Mouse (Mus musculus) layer of hippocampus, postnatal 25 days (tissue): Measurements from ENCODE around the gene Mink1. TPM values are rescaled to one million over a fixed set of nuclear protein-coding genes. Genes with fewer than 3 reads are reported as not detected.

ENCODE experiments used
- DNase-seq, 2 experiments: peaks; one replicate each; pipeline ENCODE4 v3.0.0; 2022; ENCODE audit warnings: mixed read lengths in 2 of 2, low spot score in 1 of 2; ENCODE audit errors: extremely low spot score in 1 of 2
- total RNA-seq, 2 experiments: library from RNA; stranded (reverse); gene quantifications; 2 replicates each; pipeline ENCODE4 v1.2.3; 2021

Mink1 gene
- total RNA-seq, 2 experiments from 2014 or later = 434 to 488 TPM

GRCm38 (mm10) chr11:70625473-70625872 is 62.8 kb downstream of the Mink1 start:
- peak in 1 of 2 experiments; percentile 61 for DNase-seq

DNA sequence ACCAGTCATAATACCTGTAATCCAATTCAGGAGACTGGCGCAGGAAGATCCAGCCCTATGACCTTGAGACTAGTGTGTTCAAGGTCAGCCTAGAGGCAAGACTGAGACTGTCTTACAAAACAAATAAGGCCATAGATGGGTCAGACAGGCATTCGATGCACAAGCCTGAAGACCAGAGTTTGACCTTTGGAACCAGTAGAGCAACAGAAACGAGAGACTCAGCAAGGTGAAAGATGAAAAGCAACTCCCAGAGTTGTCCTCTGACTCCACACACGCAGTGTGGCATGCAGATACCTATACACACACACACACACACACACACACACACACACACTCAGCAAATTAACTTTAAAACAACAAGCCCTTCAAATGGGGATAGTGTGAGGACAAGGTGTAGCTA is 64.2 kb downstream of the Mink1 start:
- no peak for DNase-seq

DNA sequence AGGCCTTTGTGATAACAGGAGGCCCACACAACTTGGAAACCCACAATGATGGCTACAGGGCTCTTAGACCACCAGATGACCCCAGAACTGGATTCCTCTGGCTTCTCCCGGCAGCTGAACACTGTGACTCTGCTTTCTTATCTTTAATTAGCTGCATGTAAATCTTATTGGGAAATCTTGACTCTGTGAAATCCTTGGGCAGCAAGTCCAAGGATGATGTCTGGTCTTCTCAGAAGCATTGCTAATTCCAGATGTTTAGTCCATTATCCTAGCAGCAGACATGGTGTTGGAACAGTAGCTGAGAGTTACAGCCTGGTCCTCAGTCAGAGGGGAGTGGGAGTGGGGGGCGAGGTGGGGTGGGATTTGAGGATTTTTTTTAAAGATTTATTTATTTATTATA is 65.8 kb downstream of the Mink1 start:
- no peak for DNase-seq

DNA sequence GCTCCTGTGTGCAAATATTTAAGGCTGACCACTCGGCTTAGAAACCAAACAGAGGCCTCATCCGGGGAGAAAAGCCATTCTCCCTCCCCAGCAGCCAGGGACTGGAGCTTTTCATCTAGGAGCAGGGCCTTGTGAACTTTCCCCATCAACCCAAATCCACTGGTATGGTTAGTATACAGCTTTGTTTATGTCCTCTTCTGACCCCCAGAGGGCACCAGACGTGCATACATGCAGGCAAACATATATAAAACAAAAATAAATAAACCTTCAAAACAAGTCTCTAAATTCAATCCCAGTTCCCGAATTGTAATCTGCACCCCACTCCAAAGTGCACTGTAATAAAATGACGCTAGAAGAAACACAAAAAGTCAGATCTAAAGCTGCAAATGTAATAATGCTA is 66.9 kb downstream of the Mink1 start:
- no peak for DNase-seq

- DNase-seq = no peak
These were observed 67.4 kb downstream of the Mink1 start for GRCm38 (mm10) chr11:70630129-70630528.

DNA sequence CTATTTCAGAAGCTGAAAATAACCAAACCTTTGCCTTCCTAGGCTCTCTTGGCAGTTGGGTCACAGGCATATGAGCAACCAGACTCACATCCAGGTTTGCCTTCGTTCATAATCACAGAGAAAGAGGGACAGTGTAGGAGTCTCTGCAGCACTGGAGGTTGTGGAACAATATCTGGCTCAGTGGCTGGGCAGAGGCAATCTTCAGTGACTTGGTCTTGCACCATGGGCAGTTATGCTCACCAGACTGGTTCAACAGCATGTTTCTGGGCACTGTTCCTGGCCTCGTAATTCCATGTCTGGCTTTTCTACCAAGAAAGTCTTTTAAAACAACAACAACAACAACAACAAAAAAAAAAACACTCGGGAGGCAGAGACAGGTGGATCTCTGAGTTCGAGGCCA is 72.9 kb downstream of the Mink1 start:
- DNase-seq = no peak

DNA sequence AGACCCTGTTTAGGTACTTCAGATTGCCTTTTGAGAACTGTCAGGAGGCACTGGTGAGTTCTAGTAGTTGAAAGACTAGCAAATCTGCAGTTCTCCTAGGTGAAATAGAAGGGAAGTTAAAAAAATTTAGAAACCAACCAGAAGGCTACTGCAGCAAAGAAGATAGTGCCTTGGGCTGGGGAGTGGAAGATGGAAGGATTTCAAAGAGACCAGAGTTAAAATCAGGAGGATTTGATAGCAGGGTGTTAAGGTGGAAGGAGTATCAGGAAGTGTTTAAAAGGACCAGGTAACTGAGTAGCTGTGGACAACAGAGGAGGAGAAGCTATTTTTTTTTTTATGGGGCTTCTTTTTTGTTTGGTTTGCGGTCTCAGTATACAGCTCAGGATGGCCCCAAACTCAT is 75.1 kb downstream of the Mink1 start:
- DNase-seq = no peak

DNA sequence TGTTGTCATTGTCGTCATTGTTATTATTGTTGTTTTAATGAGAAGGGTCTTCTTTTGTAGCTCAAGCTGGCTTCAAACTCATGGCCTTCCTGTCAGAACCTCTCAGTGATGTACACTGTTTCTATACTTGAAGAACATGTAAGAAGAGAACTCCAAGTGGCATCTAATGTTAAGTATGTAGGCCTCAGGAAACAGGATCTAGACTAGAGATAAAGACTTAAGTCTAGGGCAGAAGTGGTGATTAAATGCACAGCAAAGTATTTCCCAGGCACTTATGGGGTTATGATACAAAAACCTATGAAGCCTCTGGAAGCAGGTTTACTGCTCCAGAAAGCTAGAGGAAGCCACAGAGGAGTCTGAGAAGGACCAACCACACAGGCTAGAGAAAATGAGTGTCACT is 75.6 kb downstream of the Mink1 start:
- DNase-seq = no peak

GRCm38 (mm10) chr11:70638714-70639278 is 76.1 kb downstream of the Mink1 start, which contains the start of gene Gp1ba:
Gene Gp1ba (plus strand): TSS chr11:70639122.
- DNase-seq = no peak

DNA sequence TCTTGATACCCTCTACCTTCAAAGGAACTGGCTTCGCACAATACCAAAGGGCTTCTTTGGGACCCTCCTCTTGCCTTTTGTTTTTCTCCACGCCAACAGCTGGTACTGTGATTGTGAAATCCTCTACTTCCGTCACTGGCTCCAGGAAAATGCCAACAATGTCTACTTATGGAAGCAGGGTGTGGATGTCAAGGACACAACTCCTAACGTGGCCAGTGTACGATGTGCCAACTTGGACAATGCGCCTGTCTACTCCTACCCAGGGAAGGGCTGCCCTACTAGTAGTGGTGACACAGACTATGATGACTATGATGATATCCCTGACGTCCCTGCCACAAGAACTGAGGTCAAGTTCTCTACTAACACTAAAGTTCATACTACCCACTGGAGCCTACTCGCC is 77.3 kb downstream of the Mink1 start:
- no peak for DNase-seq

GRCm38 (mm10) chr11:70641241-70641640 is 78.6 kb downstream of the Mink1 start:
- DNase-seq = no peak

DNA sequence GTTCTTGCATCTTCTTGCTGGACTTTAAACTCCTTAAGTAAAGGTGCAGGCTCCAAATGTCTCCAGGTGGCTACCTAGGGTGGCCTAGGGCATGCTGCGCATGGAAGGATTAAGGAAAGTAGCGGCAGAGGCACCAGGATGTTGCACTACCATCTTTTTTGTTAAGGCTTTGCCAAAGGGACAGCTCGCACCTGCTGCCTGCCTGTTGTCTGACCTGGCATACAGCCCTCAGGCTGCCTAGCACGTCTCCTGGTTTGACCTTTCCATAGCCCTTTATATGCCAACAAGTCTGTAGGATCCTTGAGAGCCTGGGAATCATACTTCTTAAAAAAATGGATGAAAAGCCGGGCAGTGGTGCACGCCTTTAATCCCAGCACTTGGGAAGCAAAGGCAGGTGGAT is 80.4 kb downstream of the Mink1 start:
- no peak for DNase-seq

DNA sequence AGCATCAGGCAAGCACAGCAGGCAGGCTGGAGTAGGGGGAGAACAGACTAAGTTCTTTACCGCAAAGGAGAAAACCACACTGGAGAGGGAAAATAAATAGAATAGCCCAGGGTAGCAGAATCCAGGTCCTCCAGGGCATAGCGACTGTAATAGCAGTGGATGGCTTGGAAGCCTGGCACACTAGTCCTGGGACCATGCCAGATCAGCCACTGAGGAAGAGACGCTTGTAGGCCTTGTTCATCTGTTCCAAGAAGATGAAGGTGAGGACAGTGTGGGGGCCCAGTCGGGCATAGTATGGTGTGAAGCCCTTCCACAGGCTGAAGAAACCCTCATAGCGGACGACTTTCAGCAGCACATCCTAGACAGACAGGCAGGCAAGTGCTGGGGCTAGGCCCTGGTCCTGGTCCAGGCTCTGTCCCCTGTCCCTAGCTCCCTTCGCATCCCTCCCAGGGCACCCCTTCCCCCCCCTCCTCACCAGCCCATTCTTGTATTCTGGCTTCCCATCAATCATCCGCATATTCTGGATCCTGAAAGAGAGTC is 82.0 kb downstream of the Mink1 start:
- DNase-seq = no peak

DNA sequence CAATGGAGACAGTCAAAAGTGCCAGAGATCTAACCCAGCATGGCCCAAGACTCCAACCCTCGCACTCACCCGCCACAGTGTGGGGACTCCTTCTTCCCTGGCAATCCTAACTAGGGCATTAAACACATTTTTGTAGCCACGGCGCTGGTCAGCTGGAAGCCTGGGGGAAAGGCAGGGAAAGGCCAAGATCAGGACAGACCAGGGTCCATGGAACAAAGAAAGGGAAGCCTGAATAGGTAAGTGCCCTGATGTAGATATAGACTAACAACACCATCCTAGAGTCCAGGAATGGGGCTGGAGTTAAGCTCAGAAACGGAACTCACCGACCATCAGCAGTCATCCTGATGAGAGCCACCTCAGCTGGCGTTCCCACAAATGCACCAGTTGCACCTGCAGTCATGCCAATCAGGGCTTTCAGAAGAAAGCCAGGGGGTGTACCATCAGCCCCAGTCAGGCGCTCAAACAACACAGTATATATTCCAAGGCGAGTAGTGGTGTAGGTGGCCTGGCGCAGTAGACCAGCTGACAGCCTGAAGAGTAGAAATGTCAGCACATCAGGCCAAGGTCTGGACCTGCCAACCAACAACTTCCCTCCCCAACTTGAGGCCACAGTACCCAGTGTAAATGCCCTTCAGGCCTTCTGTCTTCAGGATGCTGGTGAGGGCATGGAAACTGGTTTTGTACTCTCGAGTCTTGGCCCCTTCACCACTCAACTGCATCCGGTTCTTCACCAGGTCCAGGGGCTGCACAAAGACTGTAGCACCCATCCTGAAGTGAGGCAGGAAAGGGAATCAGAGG is 83.0 kb downstream of the Mink1 start:
- no peak for DNase-seq

- no peak for DNase-seq
These were observed 83.5 kb downstream of the Mink1 start for GRCm38 (mm10) chr11:70646259-70646555.

- peak; percentile 81 to 85 for DNase-seq
These were observed 84.3 kb downstream of the Mink1 start, which contains the start of the genes Rnf167 and Slc25a11 for GRCm38 (mm10) chr11:70646691-70647650. Gene Rnf167 (plus strand): TSS chr11:70647235. Gene Slc25a11 (minus strand): TSS chr11:70647479.

- no peak for DNase-seq
These were observed 85.2 kb downstream of the Mink1 start for GRCm38 (mm10) chr11:70647716-70648420.

- DNase-seq = no peak
These were observed 85.8 kb downstream of the Mink1 start for GRCm38 (mm10) chr11:70648512-70648911.

- no peak for DNase-seq
These were observed 86.6 kb downstream of the Mink1 start for GRCm38 (mm10) chr11:70649185-70649734.
